ENCODE assay signal across 10 mouse cellular contexts in the genomic region with DNA sequence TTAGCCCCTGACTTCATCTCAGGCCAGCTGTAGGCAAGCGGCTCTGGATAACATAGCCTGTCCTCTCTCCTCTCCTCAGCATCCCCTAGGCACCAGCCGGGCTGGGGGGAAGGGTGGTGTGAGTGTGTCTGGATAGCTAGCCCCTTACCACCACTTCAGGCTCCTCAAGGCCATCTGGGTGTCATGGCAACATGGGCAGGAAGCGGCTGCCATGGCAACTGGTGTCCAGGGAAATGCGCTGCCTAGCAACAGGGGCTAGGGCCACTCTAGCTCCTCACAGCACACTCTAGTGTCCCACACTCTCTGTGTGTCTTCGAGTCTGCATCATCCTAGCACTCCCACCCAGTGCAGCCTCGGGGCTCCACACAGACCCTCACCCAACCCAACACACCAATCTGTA. TPM values are rescaled to one million over a fixed set of nuclear protein-coding genes. Genes with fewer than 3 reads are reported as not detected.
DNase-seq lines count a peak whose midpoint lies in the region; ATAC-seq and TF ChIP-seq lines count a peak whose summit lies in the region.
"Had no signal": no experiment of that assay in that cellular context is flagged by ENCODE, and none has a peak within 500 bp of the region (broad histone marks: within the 10 kb centered on the region; RNA-seq: fewer than 3 reads in every experiment).

No protein-coding gene starts in this region.

- intact Hi-C loops in left cerebral cortex, postnatal 10 days (cut with DNase I), result loop anchor here (2.0 to 10.0 kb wide), 2 partner anchors 95 to 289 kb away; a partner anchor contains a TSS

- H3K4me1 ChIP-seq in forebrain, embryonic 14.5 days (ENCODE audit: control insufficient read depth, insufficient read depth, low read length), result peaks cover 14% of the 10 kb centered on the region
- peaks cover 18% of the 10 kb centered on the region; the same call in 1 of the 2 replicates for H3K4me1 ChIP-seq in cerebellum, adult 2 months (ENCODE audit: control insufficient read depth, insufficient read depth, low read length)

- peak overlapping the region; percentile 48 for H3K9ac ChIP-seq in forebrain, embryonic 14.5 days (ENCODE audit: low read length)

- H3K9me3 ChIP-seq in forebrain, embryonic 14.5 days (replicated peaks; ENCODE audit: control insufficient read depth, low read length), result no peaks in the 10 kb centered on the region

- DNase-seq in cerebellum, postnatal 14 days, result peak; percentile 73 to 83
- DNase-seq in cerebellum, adult 11-12 months, result no peak
- DNase-seq in forebrain, embryonic 14.5 days (ENCODE audit: low spot score), result peak; percentile 93
- DNase-seq in left cerebral cortex, postnatal 10 days (ENCODE audit: extremely low spot score in 1 of 2, low spot score in 2 of 2), result peak; percentile 86 to 89
- DNase-seq in retina, embryonic 14.5 days (ENCODE audit: low spot score), result peak; percentile 95
- DNase-seq in spleen, adult 12 weeks (ENCODE audit: low spot score), result no peak
- no peak for DNase-seq in lung, postnatal 10 days
- no peak for DNase-seq in cerebellum, adult 2 months

- WGBS in forebrain, embryonic 14.5 days, result 27% methylated on average over 6 of the region's 6 CpGs
- 42% methylated on average over 6 of the region's 6 CpGs for WGBS in cerebellum, adult 2 months

- peak overlapping the region; percentile 41 for H3K4me2 ChIP-seq in forebrain, embryonic 14.5 days (ENCODE audit: low read length)

- no peaks in the 10 kb centered on the region for H3K27me3 ChIP-seq in forebrain, embryonic 14.5 days (replicated peaks; ENCODE audit: control insufficient read depth, insufficient read depth, low read length)
- H3K27me3 ChIP-seq in cerebellum, adult 2 months (ENCODE audit: control insufficient read depth, insufficient read depth, low read length), result no peaks in the 10 kb centered on the region

- peak; percentile 89 for ATAC-seq in forebrain, embryonic 14.5 days

- H3K36me3 ChIP-seq in forebrain, embryonic 14.5 days (ENCODE audit: control insufficient read depth, insufficient read depth, low read length), result no peaks in the 10 kb centered on the region

- no peak for TF ChIP-seq POLR2A in cerebellum, adult 2 months (IDR thresholded peaks at IDR 0.05; ENCODE audit: borderline replicate concordance, insufficient read depth, low read length)

- peak overlapping the region; percentile 14; the same call in 1 of the 2 replicates for H3K4me3 ChIP-seq in forebrain, embryonic 14.5 days (ENCODE audit: low read depth, low read length)
- H3K4me3 ChIP-seq in cerebellum, adult 2 months (replicated peaks; ENCODE audit: insufficient read depth, low read depth, low read length), result no peak overlapping the region

- H3K27ac ChIP-seq in forebrain, embryonic 14.5 days (ENCODE audit: low read depth, low read length), result peak overlapping the region; percentile 81
- H3K27ac ChIP-seq in cerebellum, adult 2 months (ENCODE audit: insufficient read depth, low read length), result no peak overlapping the region

- no peak for TF ChIP-seq CTCF in cerebellum, adult 2 months (IDR thresholded peaks at IDR 0.05; ENCODE audit: borderline replicate concordance, insufficient read depth, low read depth, low read length)

RNA-seq across cellular contexts. Expression of a gene that starts 4.0 kb away (rescaled TPM):
- polyA plus RNA-seq in forebrain, embryonic 14.5 days (2014; fragmentation: Nextera tagmentation; extraction: Ambion mirVana), result 0.13 and 0.16 TPM in 2 replicates
- not detected for total RNA-seq in left cerebral cortex, postnatal 10 days (2021)
- polyA plus RNA-seq in cerebellum, adult 2 months (2012; rRNA removed), result not detected in 2 replicates
- total RNA-seq: layer of hippocampus, postnatal 25 days had no signal
- polyA plus RNA-seq: small intestine, adult 2 months had no signal

RNA-seq across cellular contexts. Expression of a gene that starts 21.2 kb away (rescaled TPM):
- 5.9 and 10.2 TPM in 2 replicates for polyA plus RNA-seq in forebrain, embryonic 14.5 days (2014; fragmentation: Nextera tagmentation; extraction: Ambion mirVana)
- total RNA-seq in left cerebral cortex, postnatal 10 days (2021), result 100 to 1,000 TPM; 104 TPM
- polyA plus RNA-seq in cerebellum, adult 2 months (2012; rRNA removed), result 74.0 and 85.3 TPM in 2 replicates

RNA-seq across cellular contexts. Expression of a gene that starts 34.8 kb away (rescaled TPM):
- polyA plus RNA-seq in forebrain, embryonic 14.5 days (2014; fragmentation: Nextera tagmentation; extraction: Ambion mirVana), result 95.0 and 95.4 TPM in 2 replicates
- 10 to 100 TPM; 46.7 to 53.2 TPM for total RNA-seq in left cerebral cortex, postnatal 10 days (2021)
- 96.0 and 99.5 TPM in 2 replicates for polyA plus RNA-seq in cerebellum, adult 2 months (2012; rRNA removed)

RNA-seq across cellular contexts. Expression of a gene that starts 34.8 kb away (rescaled TPM):
- polyA plus RNA-seq in forebrain, embryonic 14.5 days (2014; fragmentation: Nextera tagmentation; extraction: Ambion mirVana), result 527 and 537 TPM in 2 replicates
- 100 to 1,000 TPM; 116 to 122 TPM for total RNA-seq in left cerebral cortex, postnatal 10 days (2021)
- 96.2 and 104 TPM in 2 replicates for polyA plus RNA-seq in cerebellum, adult 2 months (2012; rRNA removed)

RNA-seq across cellular contexts. Expression of a gene that starts 44.4 kb away (rescaled TPM):
- 1.8 TPM in 1 of 2 replicates, not detected in the other for polyA plus RNA-seq in forebrain, embryonic 14.5 days (2014; fragmentation: Nextera tagmentation; extraction: Ambion mirVana)
- total RNA-seq in left cerebral cortex, postnatal 10 days (2021), result not detected
- polyA plus RNA-seq in cerebellum, adult 2 months (2012; rRNA removed), result 0.47 TPM in 1 of 2 replicates, not detected in the other
- polyA plus RNA-seq: small intestine, adult 2 months had no signal

Comparison
In these comparisons a context has a peak if more than half of its experiments do, and no peak if none do; other contexts are left out.
1. DNase-seq: peak in cerebellum, postnatal 14 days (2 of 2), forebrain, embryonic 14.5 days (single experiment), left cerebral cortex, postnatal 10 days (2 of 2) and retina, embryonic 14.5 days (single experiment); none in cerebellum, adult 11-12 months (single experiment), spleen, adult 12 weeks (single experiment), lung, postnatal 10 days (single experiment) and cerebellum, adult 2 months (0 of 2).